Mouse (Mus musculus) ZHBTc4 (cell line): ENCODE data around the gene Arhgap45.
"Not testable (repeated sequence)": the region's sequence is repeated elsewhere in the genome, so short reads cannot be mapped to it uniquely, and the experiment has no call there.

Source experiments
- DNase-seq: peaks from one replicate; pipeline ENCODE4 v3.0.0-alpha.2; 2011; ENCODE audit warnings: low read depth, low spot score

Arhgap45 gene

DNA sequence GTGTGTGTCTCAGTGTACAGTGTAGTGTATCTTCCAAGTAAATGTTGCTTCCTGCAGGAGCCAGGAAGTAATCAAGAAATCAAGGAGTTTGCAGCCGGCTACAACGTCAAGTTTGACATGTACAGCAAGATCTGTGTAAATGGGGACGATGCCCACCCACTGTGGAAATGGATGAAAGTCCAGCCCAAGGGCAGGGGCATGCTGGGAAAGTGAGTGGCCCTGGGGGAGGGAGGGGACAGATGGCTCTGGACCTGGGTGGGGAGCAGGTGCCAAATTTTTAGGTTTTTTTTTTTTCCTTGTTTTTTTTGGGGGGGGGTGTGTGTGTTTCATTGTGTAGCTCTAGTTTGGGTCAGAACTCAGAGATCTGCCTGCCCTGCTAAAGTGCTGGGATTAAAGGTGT lies 38.5 kb downstream of the Arhgap45 start:
- not testable (repeated sequence) for DNase-seq

- no peak for DNase-seq
Observed at GRCm38 (mm10) chr10:80055364-80055763, 38.9 kb downstream of the Arhgap45 start.

DNA sequence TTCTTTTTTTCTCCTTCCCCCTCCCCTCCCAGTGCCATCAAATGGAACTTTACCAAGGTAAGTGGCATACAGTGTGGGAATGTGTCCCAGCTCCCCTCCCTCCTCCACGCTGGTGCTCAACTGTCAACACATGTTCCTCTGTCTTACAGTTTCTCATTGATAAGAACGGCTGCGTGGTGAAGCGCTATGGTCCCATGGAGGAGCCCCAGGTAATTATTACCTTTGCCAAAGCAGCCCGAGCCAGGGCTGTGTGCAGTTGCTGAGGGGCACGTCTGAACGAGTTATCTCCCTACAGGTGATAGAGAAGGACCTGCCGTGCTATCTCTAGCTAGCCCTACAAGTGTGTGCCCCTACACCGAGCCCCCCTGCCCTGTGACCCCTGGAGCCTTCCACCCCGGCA lies 39.4 kb downstream of the Arhgap45 start:
- DNase-seq: no peak

- no peak for DNase-seq
Observed at GRCm38 (mm10) chr10:80056506-80056905, 40.1 kb downstream of the Arhgap45 start.

- DNase-seq: no peak
Observed at GRCm38 (mm10) chr10:80056976-80057682, 40.7 kb downstream of the Arhgap45 start.

DNA sequence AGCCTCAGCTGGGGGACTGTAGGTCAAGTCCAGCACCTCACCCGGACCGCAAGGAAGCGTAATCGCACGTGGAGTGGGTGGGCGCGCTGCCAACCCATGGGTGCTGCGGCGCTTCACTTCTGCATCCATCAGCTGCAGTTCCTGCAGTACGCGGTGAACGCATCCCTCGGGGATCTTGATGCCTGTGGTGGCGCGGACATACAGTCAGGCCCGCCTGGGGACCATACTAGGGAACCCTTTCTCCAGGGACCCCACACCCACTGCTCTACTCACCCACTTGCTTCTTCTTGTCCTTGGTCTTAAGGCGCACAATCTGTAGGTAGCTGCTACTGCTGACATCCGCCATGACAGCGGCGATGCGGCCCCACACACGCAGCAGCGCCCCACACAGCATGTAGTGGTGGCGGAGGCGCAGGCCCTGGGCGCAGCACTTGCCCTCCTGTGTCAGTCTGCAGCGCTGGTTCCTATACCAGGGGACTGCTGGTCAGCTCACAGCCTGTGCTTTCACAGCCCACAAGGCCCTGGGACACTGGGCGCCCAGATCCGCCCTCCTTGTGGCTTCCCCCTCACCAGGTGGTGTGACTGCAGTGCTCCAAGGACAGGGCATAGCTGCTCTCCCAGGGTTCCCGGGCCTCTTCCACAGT lies 41.4 kb downstream of the Arhgap45 start:
- no peak for DNase-seq

GRCm38 (mm10) chr10:80063104-80063503 lies 46.7 kb downstream of the Arhgap45 start:
- DNase-seq: no peak

GRCm38 (mm10) chr10:80063877-80064650 lies 47.6 kb downstream of the Arhgap45 start:
- DNase-seq: peak; percentile 62

- DNase-seq: no peak
Observed at GRCm38 (mm10) chr10:80069251-80069650, 52.8 kb downstream of the Arhgap45 start.

GRCm38 (mm10) chr10:80069948-80070450 lies 53.5 kb downstream of the Arhgap45 start:
- DNase-seq: no peak

DNA sequence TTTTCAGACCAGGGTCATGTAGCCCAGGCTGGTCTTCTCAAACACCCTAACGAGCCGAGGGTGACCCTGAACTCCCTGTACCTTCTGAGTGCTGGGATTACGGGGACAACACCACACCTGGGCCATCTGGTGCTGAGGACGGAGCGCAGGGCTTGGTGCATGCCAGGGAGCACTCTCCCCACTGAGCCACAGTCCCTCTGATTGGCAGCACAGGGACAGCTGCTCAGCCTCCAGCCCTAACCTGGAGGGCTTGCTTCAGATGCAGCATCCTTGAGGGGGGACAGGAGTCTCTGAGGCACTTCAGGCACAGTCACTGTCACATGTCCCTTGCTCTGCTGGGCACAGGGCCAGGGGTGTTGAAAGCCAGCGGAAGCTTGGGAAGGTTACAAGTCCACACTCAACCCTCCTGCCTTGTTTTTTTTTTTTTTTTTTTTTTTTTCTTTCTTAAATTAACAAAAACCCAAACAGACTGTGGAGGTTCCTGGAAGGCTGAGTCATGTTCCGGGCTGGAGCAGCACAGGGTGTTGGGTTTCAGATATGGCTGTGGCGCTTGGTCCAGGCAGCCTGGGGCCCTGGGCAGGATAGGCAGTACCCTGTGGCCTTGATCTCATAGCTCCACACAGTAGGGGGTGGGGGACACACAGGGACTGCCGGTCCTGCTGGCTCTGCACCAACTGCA lies 54.5 kb downstream of the Arhgap45 start:
- no peak for DNase-seq

GRCm38 (mm10) chr10:80071516-80071900 lies 55.1 kb downstream of the Arhgap45 start:
- no peak for DNase-seq

- no peak for DNase-seq
Observed at GRCm38 (mm10) chr10:80072623-80073489, 56.4 kb downstream of the Arhgap45 start.

DNA sequence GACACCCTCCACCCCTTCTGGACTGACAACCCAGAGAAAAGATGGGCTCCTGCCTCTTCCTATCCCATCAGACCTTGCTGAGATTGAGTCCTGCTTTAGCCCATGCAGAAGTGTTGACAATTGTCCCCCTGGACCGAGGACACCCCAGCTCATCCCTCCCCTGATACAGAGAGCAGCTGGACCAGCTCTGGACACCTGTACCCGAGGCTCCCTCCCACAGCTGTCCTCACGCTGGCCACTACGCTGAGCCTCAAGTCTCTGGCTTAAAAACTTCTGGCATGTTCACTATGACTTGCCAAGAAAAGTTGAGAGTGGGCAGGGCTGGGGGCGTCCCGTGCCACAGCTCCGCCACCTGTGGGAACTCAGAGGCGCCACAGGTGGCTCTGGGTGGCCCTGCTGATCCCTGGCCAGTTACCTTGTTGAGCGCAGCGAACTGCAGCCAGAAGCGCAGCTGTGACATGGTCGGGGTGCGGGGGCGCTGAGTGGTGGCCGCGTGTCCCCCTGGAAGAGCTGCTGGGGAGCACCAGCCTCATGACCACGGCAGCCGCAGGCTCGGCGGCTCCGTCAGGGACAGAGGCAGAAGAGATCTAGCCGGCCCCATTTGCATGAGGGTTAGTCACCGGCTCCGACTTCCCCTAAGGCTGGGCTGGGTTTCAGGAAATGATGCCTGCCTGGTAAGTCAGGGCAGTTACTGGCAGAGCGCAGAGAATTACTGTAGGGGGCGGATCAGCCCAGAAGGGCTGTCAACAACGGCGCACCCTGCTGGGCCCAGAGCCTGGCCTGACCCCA lies 58.6 kb downstream of the Arhgap45 start:
- peak; percentile 88 for DNase-seq

DNA sequence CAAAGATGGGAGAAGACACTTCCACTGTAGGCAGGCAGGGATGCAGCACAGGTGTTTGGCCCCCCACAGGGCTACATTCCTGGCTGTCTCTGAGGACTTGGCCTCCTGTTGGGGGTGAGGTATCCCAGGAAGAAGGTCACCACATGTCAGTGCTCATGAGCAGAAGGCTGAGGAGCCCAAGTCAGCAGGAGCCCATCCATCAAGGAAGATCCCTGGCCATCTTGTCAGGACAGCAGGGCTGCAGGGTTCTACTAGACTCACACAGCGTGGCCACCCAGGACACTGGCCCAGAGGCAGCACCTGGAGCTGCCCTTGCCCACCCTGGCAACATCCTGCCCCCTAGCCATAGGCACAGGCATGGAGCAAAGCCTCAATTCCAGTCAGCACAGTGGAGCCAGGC lies 59.5 kb downstream of the Arhgap45 start:
- no peak for DNase-seq

- no peak for DNase-seq
Observed at GRCm38 (mm10) chr10:80076386-80076785, 59.9 kb downstream of the Arhgap45 start.

- DNase-seq: no peak
Observed at GRCm38 (mm10) chr10:80077312-80077711, 60.9 kb downstream of the Arhgap45 start.

DNA sequence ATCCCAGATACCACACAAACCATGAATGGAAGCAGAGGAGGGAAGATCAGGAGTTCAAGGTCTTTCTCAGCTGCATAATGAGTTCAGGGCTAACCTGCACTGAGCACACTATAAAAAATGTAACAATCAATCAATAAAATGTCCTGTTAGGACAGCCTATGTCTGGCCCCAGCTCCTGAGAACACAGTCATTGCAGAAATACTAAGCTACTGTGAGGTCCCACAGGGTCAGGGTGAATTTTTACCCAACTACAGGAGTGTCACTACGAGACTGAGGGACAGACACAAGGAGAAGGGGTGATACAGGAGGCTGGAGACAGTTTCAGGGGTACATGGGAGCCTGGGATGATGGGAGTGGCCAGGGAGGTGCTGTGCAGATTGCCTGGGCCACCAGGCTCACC lies 61.9 kb downstream of the Arhgap45 start:
- no peak for DNase-seq

- DNase-seq: no peak
Observed at GRCm38 (mm10) chr10:80080396-80081070, 64.1 kb downstream of the Arhgap45 start.
